Mouse (Mus musculus) adipose tissue, adult 10 weeks (tissue): ENCODE data around the gene Myl6. TPM values are rescaled to one million over a fixed set of nuclear protein-coding genes. Genes with fewer than 3 reads are reported as not detected.

ENCODE experiments used
- polyA plus RNA-seq: library from polyadenylated mRNA; stranded (reverse); fragments of 350-450 nt; fragmentation: Illumina TruSeq; extraction: RNeasy Lipid Tissue Mini Kit (QIAGEN cat#74804); gene quantifications from one replicate; pipeline ENCODE4 v1.2.3, GENCODE M21; 2014; ENCODE audit warnings: low read depth, low replicate concordance

The Myl6 gene
- polyA plus RNA-seq: 1,629 TPM

GRCm38 (mm10) chr10:128493695-128494666, at the start of gene Myl6:
Myl6 (minus strand) TSS chr10:128494145.

DNA sequence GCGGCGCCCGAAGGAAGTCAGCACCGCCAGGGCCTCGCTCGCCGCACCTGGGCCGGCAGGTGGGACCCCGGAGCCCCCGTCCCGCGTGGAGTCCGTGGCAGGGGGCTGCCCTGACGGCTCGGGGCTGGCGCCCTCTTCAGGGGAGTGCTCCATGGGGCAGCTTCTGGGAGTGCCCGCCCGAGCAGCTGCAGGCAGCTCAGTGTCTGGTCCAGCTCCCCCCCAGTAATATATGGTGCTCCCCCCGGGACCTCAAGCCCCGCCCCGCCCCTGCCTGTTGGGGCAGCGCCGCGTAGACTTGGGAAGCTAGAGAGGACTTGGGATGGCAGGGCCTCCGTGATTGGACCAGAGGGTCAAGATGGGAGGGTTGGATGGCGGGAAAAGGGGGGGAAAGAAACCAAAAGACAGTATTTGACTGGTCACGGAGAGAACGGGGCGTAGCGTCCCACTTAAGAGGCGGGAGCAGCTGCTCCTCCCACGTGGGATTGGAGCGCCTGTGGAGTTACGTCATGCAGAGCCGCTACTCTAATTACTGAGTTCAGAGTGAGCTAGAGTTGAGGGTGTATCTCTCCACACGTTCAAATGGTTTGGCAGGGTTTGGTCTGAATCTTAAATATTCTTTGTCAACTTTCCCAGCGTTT, 31.8 kb upstream of the Myl6 start, which contains the start of gene Esyt1:
TSS of gene Esyt1 (minus strand) at position 201 of the 638 bp plus-strand sequence.

GRCm38 (mm10) chr10:128498590-128498989, 4.6 kb upstream of the Myl6 start, which contains the start of gene Myl6b:
Myl6b (minus strand) TSS chr10:128498685.

DNA sequence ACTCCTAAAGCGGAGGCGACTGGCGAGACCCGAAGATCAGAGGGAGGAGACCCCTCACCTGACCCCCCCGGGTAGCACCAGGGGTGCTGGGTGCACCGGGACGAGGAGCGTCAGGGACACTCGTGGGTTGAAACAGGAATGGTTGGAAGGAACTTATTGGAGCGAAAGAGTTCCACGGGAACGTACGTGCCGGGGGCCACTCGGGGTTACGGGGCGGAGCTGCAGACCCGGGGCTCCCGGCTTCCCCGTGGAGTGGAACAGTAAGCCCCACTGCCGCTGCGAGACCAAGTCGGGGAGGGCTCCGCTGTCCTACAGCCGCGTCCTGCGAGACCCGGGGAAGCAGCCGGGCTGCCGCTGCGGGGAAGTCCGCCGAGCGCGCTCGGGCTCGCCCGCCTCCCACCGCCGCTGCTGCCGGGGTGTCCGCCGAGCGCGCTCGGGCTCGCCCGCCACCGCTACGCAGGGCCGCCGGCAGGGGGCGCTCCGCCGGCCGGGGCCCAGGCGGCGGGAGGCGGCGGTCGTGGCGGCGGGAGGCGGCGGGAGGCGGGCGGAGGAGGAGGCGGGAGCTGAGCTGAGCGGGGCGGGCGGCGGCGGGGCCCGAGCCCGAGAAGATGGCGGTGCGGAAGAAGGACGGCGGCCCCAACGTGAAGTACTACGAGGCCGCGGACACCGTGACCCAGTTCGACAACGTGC, 35.1 kb downstream of the Myl6 start, which contains the start of gene Smarcc2:
TSS of gene Smarcc2 (plus strand) at position 530 of the 690 bp plus-strand sequence.

Other genes with a start within 250 kb of the Myl6 start
- gene Apon, start 240.0 kb downstream of the Myl6 start, polyA plus RNA-seq: not detected
- not detected for gene Apof, start 225.5 kb downstream of the Myl6 start, polyA plus RNA-seq
- gene Stat2, start 223.6 kb downstream of the Myl6 start, polyA plus RNA-seq: 29.3 TPM
- 0.52 TPM for gene Il23a, start 195.4 kb downstream of the Myl6 start, polyA plus RNA-seq
- gene Pan2, start 190.8 kb downstream of the Myl6 start, polyA plus RNA-seq: 18.7 TPM
- 146 TPM for gene Cnpy2, start 171.7 kb downstream of the Myl6 start, polyA plus RNA-seq
- gene Cs, start 156.4 kb downstream of the Myl6 start, polyA plus RNA-seq: 162 TPM
- gene Coq10a, start 125.1 kb downstream of the Myl6 start, polyA plus RNA-seq: 39.7 TPM
- 26.0 TPM for gene Ankrd52, start 117.0 kb downstream of the Myl6 start, polyA plus RNA-seq
- gene Slc39a5, start 92.9 kb downstream of the Myl6 start, polyA plus RNA-seq: 0.30 TPM
- 47.3 TPM for gene Nabp2, start 82.7 kb downstream of the Myl6 start, polyA plus RNA-seq
- gene Rnf41, start 82.5 kb downstream of the Myl6 start, polyA plus RNA-seq: 33.2 TPM
- 105 TPM for gene Smarcc2, start 34.9 kb downstream of the Myl6 start, polyA plus RNA-seq
- gene Myl6b, start 4.5 kb upstream of the Myl6 start, polyA plus RNA-seq: 5.5 TPM
- 98.5 TPM for gene Esyt1, start 31.7 kb upstream of the Myl6 start, polyA plus RNA-seq
- 9.8 TPM for gene Zc3h10, start 53.6 kb upstream of the Myl6 start, polyA plus RNA-seq
- gene Rpl41, start 55.2 kb upstream of the Myl6 start, polyA plus RNA-seq: 2,778 TPM
- 63.0 TPM for gene Pa2g4, start 71.8 kb upstream of the Myl6 start, polyA plus RNA-seq
- gene Erbb3, start 95.5 kb upstream of the Myl6 start, polyA plus RNA-seq: 32.3 TPM
- gene Rps26, start 132.6 kb upstream of the Myl6 start, polyA plus RNA-seq: 1,498 TPM
- 3.3 TPM for gene Ikzf4, start 151.8 kb upstream of the Myl6 start, polyA plus RNA-seq
- gene Suox, start 179.9 kb upstream of the Myl6 start, polyA plus RNA-seq: 154 TPM
- gene Rab5b, start 202.1 kb upstream of the Myl6 start, polyA plus RNA-seq: 111 TPM
- 15.2 TPM for gene Pmel, start 210.1 kb upstream of the Myl6 start, polyA plus RNA-seq
- gene Cdk2, start 210.9 kb upstream of the Myl6 start, polyA plus RNA-seq: 20.1 TPM